Mouse (Mus musculus) heart, embryonic 14.5 days (tissue): Measurements from ENCODE around the gene Grik4. TPM values are rescaled to one million over a fixed set of nuclear protein-coding genes. Genes with fewer than 3 reads are reported as not detected.

ENCODE experiments used
- ATAC-seq: fragments of 200-750 bp; cut with Nextera tagmentation; 2 replicates; pipeline ENCODE4 v1.8.0; 2017; ENCODE audit warnings: low read depth, moderate TSS enrichment; ENCODE audit not compliant: insufficient number of reproducible peaks, insufficient read depth, low FRiP score
- H3K27ac ChIP-seq, 2 experiments: fragments of 200-500 bp in 1 of 2; fragments of 300-500 bp in 1 of 2; sonication (generic) in 1 of 2; replicated peaks in 1 of 2; 2 replicates each; pipeline ENCODE4 v1.5.1; 2012 to 2014; ENCODE audit warnings: low read depth in 2 of 2, low read length in 2 of 2, control low read depth in 1 of 2, mild to moderate bottlenecking in 1 of 2, mixed read lengths in 1 of 2; ENCODE audit not compliant: control insufficient read depth in 1 of 2, insufficient read depth in 1 of 2
- H3K27me3 ChIP-seq: fragments of 300-500 bp; sonication (generic); 2 replicates; pipeline ENCODE4 v1.6.1; 2014; ENCODE audit warnings: mild to moderate bottlenecking, low read length, control low read depth; ENCODE audit not compliant: control insufficient read depth, insufficient read depth
- H3K36me3 ChIP-seq: fragments of 300-500 bp; sonication (generic); 2 replicates; pipeline ENCODE4 v1.6.1; 2014; ENCODE audit warnings: mild to moderate bottlenecking, control low read depth, low read length, mixed read lengths; ENCODE audit not compliant: control insufficient read depth, insufficient read depth
- H3K4me1 ChIP-seq, 2 experiments: fragments of 200-500 bp in 1 of 2; fragments of 300-500 bp in 1 of 2; sonication (generic) in 1 of 2; 2 replicates each; pipeline ENCODE4 v1.6.1; 2012 to 2014; ENCODE audit warnings: low read length in 2 of 2, control low read depth in 1 of 2, mixed read lengths in 1 of 2; ENCODE audit not compliant: control insufficient read depth in 2 of 2, insufficient read depth in 2 of 2
- H3K4me2 ChIP-seq: fragments of 300-500 bp; sonication (generic); 2 replicates; pipeline ENCODE4 v1.6.1; 2014; ENCODE audit warnings: mild to moderate bottlenecking, low read length
- H3K4me3 ChIP-seq, 2 experiments: fragments of 200-500 bp in 1 of 2; fragments of 300-500 bp in 1 of 2; sonication (generic) in 1 of 2; 2 replicates each; pipeline ENCODE4 v1.5.1; 2012 to 2014; ENCODE audit warnings: low read length in 2 of 2, mild to moderate bottlenecking in 2 of 2, control low read depth in 1 of 2, low read depth in 1 of 2, moderate library complexity in 1 of 2; ENCODE audit not compliant: control insufficient read depth in 1 of 2, insufficient read depth in 1 of 2
- H3K9ac ChIP-seq: fragments of 300-500 bp; sonication (generic); 2 replicates; pipeline ENCODE4 v1.6.1; 2014; ENCODE audit warnings: mild to moderate bottlenecking, low read length
- H3K9me3 ChIP-seq: fragments of 300-500 bp; sonication (generic); 2 replicates; pipeline ENCODE4 v1.6.1; 2016; ENCODE audit warnings: low read length, control low read depth; ENCODE audit not compliant: control insufficient read depth
- WGBS: fragments of 180-500 bp; shearing (Covaris S2); extraction: QIAGEN DNeasy Blood & Tissue Kit; methylation state at CpG from one replicate; pipeline ENCODE4 v1.1.7; 2014; 5-methylcytosine and 5-hydroxymethylcytosine counted together
- polyA plus RNA-seq: library from polyadenylated mRNA; unstranded; fragments of >200 nt; fragmentation: Nextera tagmentation; extraction: Ambion mirVana; gene quantifications from 2 replicates; pipeline ENCODE4 v1.2.1, GENCODE M21; 2014

Grik4 gene
- polyA plus RNA-seq, 1 experiment from 2014 or later = 0.09 TPM

DNA sequence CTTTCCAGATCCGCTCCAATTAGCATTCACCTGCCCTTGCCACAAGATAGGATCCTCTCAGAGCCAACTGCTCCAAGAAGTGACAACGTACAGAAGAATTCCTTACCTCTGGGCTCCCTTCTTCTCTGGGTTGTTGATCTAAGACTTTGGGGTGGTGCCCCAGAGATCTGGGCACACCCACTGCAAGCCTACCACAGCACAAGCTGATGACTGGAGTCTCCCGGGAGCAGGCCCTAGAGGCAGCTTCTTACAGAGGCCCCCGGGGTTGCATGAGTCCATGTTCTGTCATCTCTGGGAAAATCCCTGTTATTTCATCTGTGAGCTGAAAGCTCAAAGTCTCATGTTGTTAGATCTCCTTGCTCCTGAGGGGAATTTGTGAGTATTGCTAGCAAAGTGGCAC, 146.0 kb downstream of the Grik4 start:
- Histone ChIP-seq H3K36me3 (no peaks in the 10 kb centered on the region), H3K4me2 (no peak overlapping the region), H3K9ac (no peak overlapping the region), H3K4me3 (no peak overlapping the region), H3K9me3 (no peaks in the 10 kb centered on the region), H3K27ac (no peak overlapping the region), H3K27me3 (peaks cover 29% of the 10 kb centered on the region), H3K4me1 (peaks cover 16 to 19% of the 10 kb centered on the region in 2 experiments)
- no peak for ATAC-seq
- 71% methylated on average over 4 of the region's 4 CpGs for WGBS

DNA sequence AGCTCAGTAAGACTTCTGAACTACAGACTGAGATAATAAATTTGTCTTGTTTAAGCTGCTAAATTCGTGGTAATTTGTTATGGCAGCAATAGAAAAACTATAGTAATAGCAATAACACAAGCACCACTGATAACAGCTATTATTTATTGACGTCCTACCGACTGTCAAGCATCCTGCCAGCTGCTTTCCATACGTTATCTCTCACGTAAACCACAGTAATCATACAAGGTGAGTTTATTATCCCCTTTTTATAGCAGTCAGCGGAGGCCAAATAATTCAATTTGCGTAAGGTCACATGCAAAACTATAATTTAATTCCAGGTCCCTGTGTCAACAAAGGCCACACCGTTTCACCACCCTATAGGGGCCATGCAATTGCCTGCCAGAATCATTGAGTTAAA, 147.0 kb downstream of the Grik4 start:
- Histone ChIP-seq H3K9ac (no peak overlapping the region), H3K4me1 (peaks cover 16 to 19% of the 10 kb centered on the region in 2 experiments), H3K36me3 (no peaks in the 10 kb centered on the region), H3K27me3 (peaks cover 36% of the 10 kb centered on the region), H3K9me3 (no peaks in the 10 kb centered on the region), H3K27ac (no peak overlapping the region), H3K4me3 (no peak overlapping the region), H3K4me2 (no peak overlapping the region)
- no peak for ATAC-seq
- 68% methylated on average over 8 of the region's 8 CpGs for WGBS

DNA sequence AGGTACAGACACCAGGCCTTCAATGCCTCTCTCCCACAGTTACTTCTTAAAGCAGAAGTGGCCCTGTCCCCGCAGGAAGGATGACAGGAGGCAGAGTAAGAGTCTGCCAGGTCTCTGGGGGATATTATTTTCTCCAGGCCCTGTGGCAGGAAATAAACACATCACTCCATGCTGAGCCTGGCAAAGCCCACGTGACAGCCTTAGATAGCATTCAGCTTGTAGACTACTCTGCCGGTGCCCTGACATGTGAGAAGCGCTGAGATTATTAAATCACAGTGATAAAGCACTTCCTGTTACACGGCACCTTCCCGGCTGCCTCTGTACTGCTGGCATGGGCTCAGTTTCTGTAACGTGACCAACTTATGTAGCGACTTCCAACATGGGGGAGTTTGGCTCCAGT, 148.4 kb downstream of the Grik4 start:
- no peak overlapping the region for H3K9ac ChIP-seq
- H3K4me2 ChIP-seq = 0 out of 2 replicates have a peak overlapping the region, but pooled peaks have one; percentile 7
- peaks cover 16 to 19% of the 10 kb centered on the region in 2 experiments for H3K4me1 ChIP-seq
- no peaks in the 10 kb centered on the region for H3K36me3 ChIP-seq
- no peaks in the 10 kb centered on the region for H3K9me3 ChIP-seq
- peaks cover 22% of the 10 kb centered on the region for H3K27me3 ChIP-seq
- no peak overlapping the region for H3K4me3 ChIP-seq
- H3K27ac ChIP-seq = no peak overlapping the region
- peak; percentile 34 for ATAC-seq
- WGBS = 11% methylated on average over 8 of the region's 8 CpGs

DNA sequence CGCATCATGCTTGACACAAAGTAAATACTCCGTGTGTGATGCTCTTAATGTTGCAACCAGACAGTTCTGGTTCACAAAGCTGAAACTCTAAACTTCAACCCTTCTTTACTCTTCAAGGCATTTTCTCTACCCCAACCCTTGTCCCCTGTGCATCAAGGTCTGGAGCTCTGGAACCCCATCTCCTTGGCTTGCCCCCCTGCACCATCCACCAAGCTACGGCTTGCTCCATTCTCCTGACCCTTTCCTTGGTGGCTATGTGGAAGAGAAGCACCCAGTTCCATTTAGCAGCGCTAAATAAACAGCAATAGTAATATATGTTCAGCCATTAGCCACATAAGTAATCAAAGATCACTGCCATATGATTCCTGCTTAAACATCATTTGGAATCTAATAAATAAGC, 150.3 kb downstream of the Grik4 start:
- H3K27me3 ChIP-seq = peaks cover 16% of the 10 kb centered on the region
- no peaks in the 10 kb centered on the region for H3K36me3 ChIP-seq
- no peak overlapping the region for H3K4me2 ChIP-seq
- WGBS = 85% methylated on average over 4 of the region's 4 CpGs
- no peaks in the 10 kb centered on the region for H3K9me3 ChIP-seq
- no peak overlapping the region for H3K27ac ChIP-seq
- no peak overlapping the region for H3K9ac ChIP-seq
- no peak for ATAC-seq
- H3K4me1 ChIP-seq = peaks cover 8 to 9% of the 10 kb centered on the region in 2 experiments
- no peak overlapping the region for H3K4me3 ChIP-seq

DNA sequence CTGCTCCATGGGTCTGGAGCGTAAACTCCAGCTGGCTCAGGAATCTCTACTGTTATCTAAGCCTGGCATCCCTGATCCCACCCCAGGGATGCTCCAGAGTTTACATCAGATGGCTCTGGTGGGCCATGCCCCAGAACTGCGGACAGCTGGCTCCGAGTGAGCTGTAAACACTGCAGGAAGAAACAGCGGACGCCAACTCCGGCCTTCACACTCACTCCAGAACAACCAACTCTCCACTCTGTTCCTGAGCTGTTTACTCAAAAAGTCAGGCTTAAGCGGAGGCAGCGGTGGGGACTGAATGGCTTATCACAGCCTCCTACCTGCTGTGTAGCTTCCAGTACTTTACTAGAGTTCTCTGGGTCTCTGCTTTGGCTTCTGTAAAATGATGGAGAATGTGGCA, 150.7 kb downstream of the Grik4 start:
- WGBS = 60% methylated on average over 8 of the region's 8 CpGs
- Histone ChIP-seq H3K4me1 (peaks cover 5 to 7% of the 10 kb centered on the region in 2 experiments; a peak in 2 of 4 replicates), H3K9me3 (no peaks in the 10 kb centered on the region), H3K36me3 (no peaks in the 10 kb centered on the region), H3K27ac (no peak overlapping the region), H3K9ac (no peak overlapping the region), H3K4me2 (no peak overlapping the region), H3K27me3 (peaks cover 19% of the 10 kb centered on the region), H3K4me3 (no peak overlapping the region)
- ATAC-seq = no peak

DNA sequence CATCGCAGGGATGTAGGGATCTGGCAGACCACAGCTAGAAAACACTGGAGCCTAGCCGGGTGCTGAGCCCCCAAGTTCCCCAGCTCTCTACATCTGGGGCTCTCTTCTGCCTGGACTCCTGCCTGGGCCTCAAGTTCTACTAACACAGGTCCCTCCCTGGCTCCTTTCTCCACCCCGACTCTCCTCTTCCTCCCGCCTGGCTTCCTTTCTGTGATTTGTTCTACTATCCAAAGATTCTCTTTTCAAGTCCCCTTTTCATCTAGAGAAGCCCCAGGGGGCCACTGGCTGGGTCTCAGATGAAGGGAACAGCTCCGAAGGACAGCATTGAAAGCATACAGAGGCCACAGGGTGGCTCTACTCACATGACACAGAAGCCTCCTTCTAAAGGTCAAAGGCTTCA, 151.9 kb downstream of the Grik4 start:
- Histone ChIP-seq H3K27me3 (peaks cover 22% of the 10 kb centered on the region), H3K4me3 (no peak overlapping the region), H3K4me1 (peaks cover 5 to 7% of the 10 kb centered on the region in 2 experiments; a peak in 2 of 4 replicates), H3K36me3 (no peaks in the 10 kb centered on the region), H3K4me2 (no peak overlapping the region), H3K9me3 (no peaks in the 10 kb centered on the region), H3K27ac (no peak overlapping the region), H3K9ac (no peak overlapping the region)
- ATAC-seq = no peak
- 65% methylated on average over 5 of the region's 5 CpGs for WGBS

DNA sequence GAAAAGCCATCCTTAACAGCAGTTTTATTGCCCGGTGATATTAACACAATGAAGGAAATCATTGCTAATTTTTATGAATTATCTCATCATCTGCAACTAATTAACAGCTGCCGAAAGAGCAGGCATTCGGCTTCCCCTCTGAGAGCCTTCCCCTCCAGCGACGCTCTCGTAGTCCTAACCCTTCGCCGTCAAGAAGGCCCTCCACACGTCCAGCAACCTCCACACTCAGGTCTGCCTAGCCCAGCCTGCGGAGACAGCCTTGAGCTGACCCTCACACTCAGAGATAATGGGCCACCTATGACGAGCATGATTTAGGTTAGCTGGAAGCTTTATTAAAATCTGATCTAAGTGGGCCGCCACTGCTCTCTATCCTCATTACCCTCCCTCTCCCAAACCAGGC, 152.5 kb downstream of the Grik4 start:
- Histone ChIP-seq H3K36me3 (no peaks in the 10 kb centered on the region), H3K4me1 (peaks cover 5 to 7% of the 10 kb centered on the region in 2 experiments; a peak in 2 of 4 replicates), H3K9me3 (no peaks in the 10 kb centered on the region), H3K27me3 (peaks cover 24% of the 10 kb centered on the region), H3K27ac (no peak overlapping the region), H3K4me2 (no peak overlapping the region), H3K4me3 (no peak overlapping the region), H3K9ac (no peak overlapping the region)
- no peak for ATAC-seq
- WGBS = 73% methylated on average over 12 of the region's 12 CpGs

DNA sequence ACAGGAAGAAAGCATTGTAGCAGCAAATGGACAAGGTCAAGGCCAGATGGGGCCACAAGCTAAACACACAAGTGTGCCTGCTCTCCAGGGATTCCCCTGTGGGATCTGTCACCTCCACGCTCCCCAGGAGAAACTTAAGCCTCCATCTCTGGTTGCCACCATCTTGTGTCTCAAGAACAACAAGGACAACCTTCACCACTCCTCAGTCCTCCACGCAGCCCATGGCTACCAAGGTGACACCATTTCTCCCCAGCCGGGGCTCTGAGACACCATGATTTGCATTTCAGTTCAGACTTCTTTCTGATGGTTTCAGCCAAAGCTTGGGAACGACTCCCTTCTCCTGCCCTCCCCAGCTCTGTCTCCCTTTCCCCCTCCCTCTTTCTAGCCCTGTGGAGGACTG, 152.9 kb downstream of the Grik4 start:
- H3K4me1 ChIP-seq = peaks cover 5 to 7% of the 10 kb centered on the region in 2 experiments; a peak in 2 of 4 replicates
- no peaks in the 10 kb centered on the region for H3K36me3 ChIP-seq
- no peaks in the 10 kb centered on the region for H3K9me3 ChIP-seq
- H3K27me3 ChIP-seq = peaks cover 24% of the 10 kb centered on the region
- no peak overlapping the region for H3K4me2 ChIP-seq
- H3K4me3 ChIP-seq = no peak overlapping the region
- H3K27ac ChIP-seq = no peak overlapping the region
- WGBS = 53% methylated on average over 4 of the region's 4 CpGs
- ATAC-seq = no peak
- H3K9ac ChIP-seq = no peak overlapping the region
